ENCODE assay signal across 14 mouse cellular contexts in genomic region chr7:115844910-115845309, GRCm38 (mm10).
A peak's percentile ranks its signal among the peaks of the same experiment; 100 is the strongest.
DNase-seq lines count a peak whose midpoint lies in the region; ATAC-seq and TF ChIP-seq lines count a peak whose summit lies in the region.
"Had no signal": no experiment of that assay in that cellular context is flagged by ENCODE, and none has a peak within 500 bp of the region (broad histone marks: within the 10 kb centered on the region; RNA-seq: fewer than 3 reads in every experiment).

No protein-coding gene starts in this region.

- peak; percentile 78 for DNase-seq in c-Kit-positive CD71-positive TER-119-positive erythroid progenitor cells, embryonic 14.5 days (ENCODE audit: low spot score)
- peak; percentile 39 to 66 for DNase-seq in spleen, postnatal 10 days (ENCODE audit: low spot score in 2 of 2)
- DNase-seq in lung, postnatal 10 days = no peak
- DNase-seq in layer of hippocampus, adult 2 months (ENCODE audit: low spot score in 2 of 2) = no peak
- no peak for DNase-seq in cerebellum, postnatal 14 days
- DNase-seq: cerebellum, postnatal 36 days; lung, embryonic 14.5 days; right cerebral cortex, postnatal 25 days; thymus, postnatal 4 days had no signal

- TF ChIP-seq CTCF in bone marrow, adult 2 months (IDR thresholded peaks at IDR 0.05; ENCODE audit: control insufficient read depth, insufficient read depth, low read length) = no peak
- TF ChIP-seq CTCF in layer of hippocampus, adult 2 months (conservative IDR thresholded peaks at IDR 0.05) = no peak

- no peaks in the 10 kb centered on the region for H3K36me3 ChIP-seq in liver, embryonic 12.5 days
- H3K36me3 ChIP-seq: heart, embryonic 13.5 days had no signal

- H3K27me3 ChIP-seq in liver, embryonic 12.5 days (replicated peaks) = no peaks in the 10 kb centered on the region
- H3K27me3 ChIP-seq: heart, embryonic 13.5 days; megakaryocyte, embryonic 14.5 days had no signal

- no peaks in the 10 kb centered on the region; the same call in 1 of the 2 replicates for H3K4me1 ChIP-seq in bone marrow, adult 2 months (ENCODE audit: control insufficient read depth, insufficient read depth, low read length)
- H3K4me1 ChIP-seq in liver, embryonic 12.5 days = peaks cover 49% of the 10 kb centered on the region

- peak overlapping the region; percentile 62 for H3K4me2 ChIP-seq in liver, embryonic 12.5 days
- H3K4me2 ChIP-seq: heart, embryonic 13.5 days; lung, embryonic 14.5 days had no signal

- no peak for TF ChIP-seq POLR2A in bone marrow, adult 2 months (IDR thresholded peaks at IDR 0.05; ENCODE audit: borderline replicate concordance, control insufficient read depth, low read depth, low read length)

- H3K9me3 ChIP-seq in liver, embryonic 12.5 days (replicated peaks) = no peaks in the 10 kb centered on the region
- H3K9me3 ChIP-seq: forebrain, embryonic 10.5 days; heart, embryonic 13.5 days; megakaryocyte, embryonic 14.5 days had no signal

- WGBS in bone marrow, adult 2 months = 50% methylated on average over 3 of the region's 3 CpGs
- WGBS in liver, embryonic 12.5 days (ENCODE audit: insufficient replicate concordance) = 34% methylated on average over 3 of the region's 3 CpGs

- no peak overlapping the region for H3K27ac ChIP-seq in bone marrow, adult 2 months (ENCODE audit: control insufficient read depth, insufficient read depth, low read depth, low read length, poor library complexity)
- peak overlapping the region; percentile 98 for H3K27ac ChIP-seq in liver, embryonic 12.5 days
- no peak overlapping the region for H3K27ac ChIP-seq in layer of hippocampus, adult 2 months
- H3K27ac ChIP-seq: forebrain, embryonic 10.5 days; heart, embryonic 13.5 days had no signal

- H3K9ac ChIP-seq in liver, embryonic 12.5 days = peak overlapping the region; percentile 84
- H3K9ac ChIP-seq: heart, embryonic 13.5 days; lung, embryonic 14.5 days had no signal

- peak overlapping the region; percentile 56 for H3K4me3 ChIP-seq in bone marrow, adult 2 months (replicated peaks; ENCODE audit: control insufficient read depth, low read depth, low read length)
- peak overlapping the region; percentile 66 for H3K4me3 ChIP-seq in liver, embryonic 12.5 days
- H3K4me3 ChIP-seq in layer of hippocampus, adult 2 months = no peak overlapping the region
- H3K4me3 ChIP-seq: forebrain, embryonic 10.5 days; heart, embryonic 13.5 days; megakaryocyte, embryonic 14.5 days had no signal

- peak; percentile 83 for ATAC-seq in liver, embryonic 12.5 days

Comparison
In these comparisons a context has a peak if more than half of its experiments do, and no peak if none do; other contexts are left out.
1. DNase-seq: peak in c-Kit-positive CD71-positive TER-119-positive erythroid progenitor cells, embryonic 14.5 days (single experiment) and spleen, postnatal 10 days (2 of 2); none in lung, postnatal 10 days (single experiment), layer of hippocampus, adult 2 months (0 of 2) and cerebellum, postnatal 14 days (0 of 2).